Mouse (Mus musculus) gastrocnemius, adult 18-20 months (tissue): ENCODE data around the gene Usf1. TPM values are rescaled to one million over a fixed set of nuclear protein-coding genes. Genes with fewer than 3 reads are reported as not detected.

ENCODE experiments used
- DNase-seq: peaks from one replicate; pipeline ENCODE4 v3.0.0; 2021; ENCODE audit warnings: low spot score
- total RNA-seq, 2 experiments: library from RNA; stranded (reverse); gene quantifications; 2 replicates each; pipeline ENCODE4 v1.2.3; 2021

Gene Usf1
- total RNA-seq, 2 experiments from 2014 or later: 24.7 to 26.1 TPM

DNA sequence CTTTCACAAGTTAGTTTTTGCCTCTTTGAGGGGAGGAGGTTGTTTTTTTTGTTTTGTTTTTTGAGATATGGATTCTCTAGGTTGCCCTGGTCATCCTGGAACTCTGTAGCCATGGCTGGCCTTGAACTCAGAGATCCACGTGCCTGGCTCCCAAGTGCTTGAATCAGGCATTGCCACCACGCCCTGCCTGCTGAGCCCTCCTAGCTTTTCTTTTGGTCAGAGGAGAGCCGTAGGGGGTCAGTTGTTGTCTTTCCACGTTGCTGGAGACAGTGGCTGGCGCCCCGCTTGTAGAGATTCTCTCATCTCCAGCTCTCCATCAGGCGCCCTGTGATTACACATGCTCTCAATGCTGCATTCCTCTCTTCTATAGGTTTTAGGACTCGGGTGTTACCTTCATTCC is 2.5 kb downstream of the Usf1 start:
- DNase-seq: no peak

DNA sequence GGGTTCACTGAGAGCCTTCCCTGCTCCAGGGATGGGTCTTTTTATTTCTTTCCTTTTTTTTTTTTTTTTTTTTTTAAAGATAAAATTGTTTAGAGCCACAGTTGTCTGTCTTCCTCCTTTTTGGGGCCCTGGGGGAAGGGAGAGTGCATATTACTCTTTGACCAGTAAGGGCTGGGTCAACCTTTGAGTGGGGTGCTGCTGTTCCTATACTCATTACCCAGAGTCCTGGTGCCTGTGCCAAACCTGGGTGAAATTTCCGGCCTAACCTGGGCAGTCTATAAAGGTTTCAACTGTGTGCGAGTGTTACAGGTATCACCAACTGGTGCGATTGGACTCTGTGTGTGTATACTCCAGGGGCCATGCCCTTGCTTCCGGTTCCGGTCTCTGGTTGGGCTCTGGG is 7.5 kb downstream of the Usf1 start, which contains the start of gene Tstd1:
TSS of gene Tstd1 (plus strand) at position 213 of the 400 bp plus-strand sequence.
- no peak for DNase-seq

DNA sequence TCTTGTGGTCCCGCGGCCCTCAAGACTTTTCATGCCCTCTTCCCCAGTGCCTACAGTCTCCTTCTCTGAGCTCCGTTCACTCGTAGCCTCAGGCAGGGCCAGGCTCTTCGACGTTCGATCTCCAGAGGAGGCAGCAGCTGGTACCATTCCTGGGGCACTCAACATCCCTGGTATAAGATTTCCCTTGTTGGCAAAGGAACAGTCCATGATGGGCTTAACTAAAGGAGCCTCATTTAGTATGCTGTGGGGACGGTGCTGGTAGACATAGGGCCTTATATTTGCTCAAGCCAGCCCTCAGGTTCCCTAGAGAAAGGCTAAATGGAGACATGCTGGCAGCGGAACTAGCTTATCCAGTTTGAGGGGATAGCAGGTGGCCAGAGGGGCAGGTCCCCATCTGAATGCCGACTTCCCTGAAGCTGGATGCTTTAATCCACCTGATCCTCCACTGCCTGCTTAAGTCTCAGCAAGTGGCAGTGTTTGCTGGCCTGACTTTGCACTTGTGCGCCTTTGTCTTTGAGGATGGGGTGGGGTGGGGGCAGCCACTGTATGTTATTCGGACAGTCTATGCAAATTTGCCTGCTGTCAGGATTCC is 8.3 kb downstream of the Usf1 start:
- DNase-seq: no peak

DNA sequence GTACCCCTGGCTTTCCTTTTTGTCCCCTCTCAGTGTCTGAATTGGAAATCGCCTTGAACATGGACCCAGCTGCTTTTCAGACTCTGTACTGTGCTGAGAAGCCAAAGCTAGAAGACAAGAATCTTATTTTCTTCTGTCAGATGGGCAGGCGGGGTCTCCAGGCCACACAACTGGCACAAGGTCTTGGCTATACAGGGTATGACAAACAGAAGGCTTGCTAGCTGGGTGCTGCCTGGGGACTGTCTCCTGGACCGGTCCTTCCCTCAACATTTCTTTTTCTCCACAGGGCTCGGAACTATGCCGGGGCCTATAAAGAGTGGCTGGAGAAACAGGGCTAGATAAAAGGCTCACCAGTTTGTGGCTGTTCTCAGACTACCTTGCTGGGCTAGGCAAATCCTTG is 8.8 kb downstream of the Usf1 start:
- DNase-seq: no peak

DNA sequence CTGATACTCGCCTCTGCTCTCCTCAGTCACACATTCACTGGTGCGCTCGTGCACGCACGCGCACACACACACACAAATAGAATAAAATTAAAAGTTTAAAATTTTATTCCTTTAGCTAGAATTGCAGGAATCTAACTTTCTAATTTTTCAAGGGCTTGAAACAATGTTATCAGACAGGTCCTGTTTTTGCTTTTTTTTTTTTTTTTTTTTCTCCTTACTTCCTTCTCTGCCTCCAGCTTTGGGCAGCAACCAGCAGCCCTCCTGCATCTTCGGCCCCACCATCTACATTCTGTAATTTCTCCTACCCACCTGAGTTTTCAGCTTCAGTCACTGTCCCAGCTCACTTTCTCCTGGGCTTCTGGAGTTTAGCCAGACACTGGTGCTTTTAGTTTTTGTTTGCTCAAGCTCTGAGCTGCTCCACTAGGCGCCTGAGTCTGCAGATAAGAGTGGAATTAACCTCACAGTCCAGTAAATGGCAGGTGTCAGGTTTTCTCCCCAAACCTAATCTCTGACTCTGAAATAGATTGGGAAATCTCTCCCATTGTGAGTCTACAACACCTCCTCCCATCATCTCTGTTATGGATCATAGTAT is 11.5 kb downstream of the Usf1 start:
- no peak for DNase-seq

DNA sequence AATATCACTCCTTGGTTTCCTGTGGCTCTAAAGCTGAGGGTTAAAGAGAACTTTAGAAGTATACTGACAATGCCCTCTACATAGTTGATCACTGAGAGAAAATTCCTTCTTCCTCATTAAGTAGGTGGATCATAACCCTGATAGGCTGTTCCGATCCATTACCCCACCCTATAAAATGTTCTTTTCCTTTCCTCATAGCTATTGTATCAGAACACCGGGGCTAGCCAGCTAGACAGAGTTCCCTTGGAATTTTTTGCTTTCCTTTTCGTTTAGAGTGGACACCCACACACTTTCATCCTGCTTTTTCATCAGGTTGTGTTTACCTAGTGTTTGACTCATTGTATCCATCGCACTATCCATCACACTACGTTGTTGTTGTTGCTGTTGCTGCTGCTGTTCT is 13.5 kb downstream of the Usf1 start:
- DNase-seq: no peak

DNA sequence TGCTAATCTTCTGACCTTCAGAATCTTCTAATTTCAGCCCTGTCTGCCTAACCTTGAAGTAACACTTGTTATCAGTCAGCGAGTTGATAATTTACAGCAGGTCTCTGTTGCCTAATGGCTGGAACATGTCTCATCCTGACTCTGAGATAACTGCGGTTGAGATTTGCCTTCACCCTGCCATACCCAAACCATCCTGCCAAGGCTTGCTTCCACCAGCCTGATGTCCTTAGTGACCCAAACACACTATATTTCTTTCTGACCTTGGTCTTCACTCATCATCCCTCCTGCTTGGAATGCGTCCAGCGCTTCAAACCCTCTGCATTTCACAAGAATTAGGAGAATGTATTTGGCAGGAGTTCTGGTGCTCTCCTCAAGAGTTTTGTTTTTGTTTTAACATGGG is 14.0 kb downstream of the Usf1 start:
- no peak for DNase-seq

DNA sequence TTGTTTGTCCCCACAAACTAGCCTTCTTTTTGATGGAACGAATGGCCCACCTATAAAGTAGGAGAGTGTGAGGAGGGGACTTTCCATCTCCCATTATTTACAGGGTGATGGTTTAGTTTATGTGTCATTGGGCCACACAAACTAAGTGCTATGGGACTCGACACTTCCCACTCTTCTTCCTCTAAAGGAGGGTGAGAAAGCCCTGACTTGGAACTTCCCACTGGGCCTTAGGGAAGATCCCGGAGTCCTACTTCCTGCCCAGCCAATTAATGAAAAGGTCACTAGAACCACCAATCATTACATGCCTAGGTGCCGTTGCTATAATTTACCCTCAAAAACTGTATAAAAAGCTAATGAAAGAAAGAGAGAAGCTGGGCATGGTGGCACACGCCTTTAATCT is 21.0 kb downstream of the Usf1 start:
- DNase-seq: no peak

DNA sequence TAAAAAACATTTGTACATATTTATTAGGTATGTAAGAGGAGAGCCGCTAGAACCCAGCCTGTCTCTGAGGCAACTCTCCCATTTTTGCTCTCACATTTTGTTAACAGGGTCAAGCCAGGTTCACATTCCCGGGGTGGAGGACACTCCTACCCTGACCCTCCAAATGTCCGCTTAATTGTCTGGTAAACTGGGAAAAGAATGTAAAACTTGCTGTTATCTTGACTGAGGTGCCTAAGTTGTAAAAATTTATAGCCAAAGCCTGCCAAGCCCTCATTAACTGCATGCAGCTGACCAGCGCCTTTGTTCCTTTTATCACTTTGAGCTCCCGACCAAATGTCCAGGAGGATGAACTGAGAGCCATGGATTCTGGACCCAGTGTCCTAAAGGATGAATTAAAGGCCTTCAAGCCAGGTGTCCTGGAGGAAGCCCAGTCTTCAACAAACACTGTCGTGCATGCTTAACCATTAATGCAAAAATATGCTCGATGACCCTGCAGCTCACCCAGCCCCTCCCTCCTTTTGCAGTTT is 24.2 kb downstream of the Usf1 start:
- DNase-seq: no peak

DNA sequence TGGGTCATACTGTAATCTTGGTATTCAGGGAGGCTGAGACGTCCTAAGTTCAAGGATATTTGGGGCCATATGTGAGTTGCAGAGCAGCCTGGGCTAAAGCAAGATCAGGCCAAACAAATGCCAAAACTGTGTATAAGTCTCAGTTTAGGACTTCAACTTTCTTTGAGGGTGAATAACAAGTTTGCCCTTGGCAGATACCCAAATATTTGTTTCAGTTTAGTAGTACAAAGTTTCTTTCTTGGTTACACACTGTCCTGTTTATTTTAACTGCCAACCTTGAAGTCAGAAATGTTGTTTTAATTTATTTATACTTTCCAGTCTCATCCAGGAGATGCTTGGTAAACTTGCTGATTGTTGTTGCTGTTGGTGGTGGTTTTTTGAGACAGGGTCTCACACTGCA is 24.9 kb downstream of the Usf1 start:
- no peak for DNase-seq

DNA sequence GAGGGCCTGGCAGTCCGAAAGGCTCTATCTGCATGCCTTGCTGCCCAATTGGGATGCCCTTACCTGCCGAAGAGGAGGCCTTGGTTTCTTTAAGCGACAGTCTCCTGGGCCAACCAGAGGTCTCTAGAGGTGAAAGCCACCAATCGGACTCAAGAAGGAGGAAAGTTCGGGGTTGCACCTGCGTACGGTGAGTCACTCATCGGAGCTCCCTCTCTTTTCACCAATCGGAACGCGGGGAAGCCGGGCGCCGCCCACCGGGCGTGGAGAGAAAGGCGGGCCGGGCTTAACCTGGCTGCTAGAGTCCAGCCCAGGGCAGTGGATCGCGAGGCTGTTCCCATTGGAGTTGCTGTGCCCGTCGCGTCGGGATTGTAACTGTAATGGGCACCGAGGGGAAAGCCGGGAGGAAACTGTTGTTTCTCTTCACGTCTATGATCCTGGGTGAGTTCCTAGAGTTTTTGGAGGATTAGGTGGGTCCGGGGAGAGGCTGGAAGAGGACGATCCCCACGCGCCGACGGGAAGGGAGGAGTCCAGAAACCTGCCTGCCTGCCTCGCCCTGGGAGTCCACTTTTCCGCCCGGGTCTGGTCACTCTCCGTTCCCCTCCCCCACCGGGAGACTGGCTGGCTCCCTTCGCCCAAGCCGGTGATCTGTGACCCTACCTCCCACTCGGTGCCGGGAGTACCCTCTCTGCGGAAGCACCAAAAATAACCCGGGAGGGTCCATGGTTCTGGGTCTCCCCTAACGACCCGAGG is 26.3 kb downstream of the Usf1 start, which contains the start of gene F11r:
TSS of gene F11r (plus strand) at position 272 of the 750 bp plus-strand sequence.
- peak; percentile 30 for DNase-seq

DNA sequence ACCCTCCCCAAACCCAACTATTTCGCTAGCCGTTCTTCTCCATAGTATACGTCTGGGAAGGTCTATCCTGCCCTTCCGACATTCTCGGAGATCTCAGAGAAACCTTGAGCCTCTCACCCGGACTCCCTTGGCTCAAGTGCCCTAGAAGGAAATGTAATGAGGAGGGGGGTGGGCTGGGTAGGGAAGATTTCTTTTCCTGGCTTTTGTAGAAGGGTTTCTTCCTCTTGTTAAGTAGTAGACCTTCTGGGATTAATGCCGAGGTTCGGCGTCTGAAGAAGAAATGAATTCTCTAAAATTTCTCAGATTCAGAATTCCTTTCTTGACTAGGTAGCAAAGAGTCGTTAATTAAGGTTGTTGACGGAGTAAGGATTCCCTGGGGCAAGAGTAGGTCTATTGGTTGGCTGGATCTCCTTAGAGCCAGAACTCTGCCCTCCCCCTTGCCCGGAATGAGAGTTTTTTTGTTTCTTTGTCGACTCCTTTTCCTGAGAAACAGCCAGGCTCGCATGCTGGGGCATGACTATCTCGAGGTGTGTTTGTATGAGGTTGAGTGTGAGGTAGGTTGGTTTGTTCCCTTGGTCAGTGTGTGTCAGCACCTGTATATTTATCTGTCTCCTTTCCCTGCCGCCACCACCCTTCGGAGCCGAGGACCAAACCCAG is 27.0 kb downstream of the Usf1 start:
- no peak for DNase-seq

DNA sequence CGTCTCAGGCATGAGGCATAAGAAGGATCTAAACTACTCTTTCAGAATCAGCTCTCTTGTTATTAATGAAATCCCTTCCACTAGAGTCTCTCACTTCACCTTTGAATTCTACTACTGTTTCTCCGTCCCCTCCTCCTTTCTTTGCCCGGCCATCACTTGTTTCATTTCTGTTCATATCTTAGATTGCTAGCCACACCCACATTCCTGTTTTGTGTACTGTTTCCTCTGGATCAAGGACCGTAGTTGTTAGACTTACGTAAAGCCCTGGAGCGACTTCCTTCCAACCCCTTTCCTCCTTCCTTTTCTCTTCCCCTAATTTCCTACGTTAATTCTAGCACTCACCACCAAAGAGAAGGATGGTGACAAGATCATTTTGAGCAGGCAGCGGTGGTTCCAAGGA is 28.0 kb downstream of the Usf1 start:
- no peak for DNase-seq

DNA sequence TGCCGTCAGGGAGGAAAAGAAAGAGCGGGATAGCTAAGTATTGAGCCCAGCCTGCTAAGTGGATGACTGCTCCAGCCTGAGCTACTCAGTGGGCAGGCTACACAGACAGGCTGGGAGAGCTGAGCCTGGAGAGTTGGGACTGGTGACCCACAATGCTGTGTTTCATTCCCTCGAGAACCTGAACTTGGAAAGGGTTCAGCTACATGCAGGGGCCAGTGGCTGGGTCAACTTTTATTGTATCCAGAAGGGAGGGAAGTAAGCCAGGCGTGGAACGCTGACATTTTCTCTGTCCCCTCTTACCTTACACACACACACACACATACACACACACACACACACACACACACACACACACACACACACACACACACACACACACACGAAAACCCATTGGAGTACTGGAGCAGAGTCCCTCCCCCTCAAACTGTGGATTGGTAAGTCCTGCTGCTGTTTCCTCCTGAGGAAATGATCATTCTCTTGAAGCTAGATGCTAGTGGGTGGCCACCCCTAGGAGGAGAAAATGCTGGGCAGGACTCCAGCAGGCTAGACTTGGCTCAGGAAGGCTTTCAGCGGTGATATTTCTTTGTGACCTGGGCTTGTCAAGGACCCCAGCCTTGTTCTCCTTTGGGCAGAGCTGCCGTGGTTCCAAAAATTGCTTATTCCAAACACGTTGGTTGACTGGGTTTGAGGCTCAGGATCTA is 29.1 kb downstream of the Usf1 start:
- DNase-seq: peak; percentile 25

DNA sequence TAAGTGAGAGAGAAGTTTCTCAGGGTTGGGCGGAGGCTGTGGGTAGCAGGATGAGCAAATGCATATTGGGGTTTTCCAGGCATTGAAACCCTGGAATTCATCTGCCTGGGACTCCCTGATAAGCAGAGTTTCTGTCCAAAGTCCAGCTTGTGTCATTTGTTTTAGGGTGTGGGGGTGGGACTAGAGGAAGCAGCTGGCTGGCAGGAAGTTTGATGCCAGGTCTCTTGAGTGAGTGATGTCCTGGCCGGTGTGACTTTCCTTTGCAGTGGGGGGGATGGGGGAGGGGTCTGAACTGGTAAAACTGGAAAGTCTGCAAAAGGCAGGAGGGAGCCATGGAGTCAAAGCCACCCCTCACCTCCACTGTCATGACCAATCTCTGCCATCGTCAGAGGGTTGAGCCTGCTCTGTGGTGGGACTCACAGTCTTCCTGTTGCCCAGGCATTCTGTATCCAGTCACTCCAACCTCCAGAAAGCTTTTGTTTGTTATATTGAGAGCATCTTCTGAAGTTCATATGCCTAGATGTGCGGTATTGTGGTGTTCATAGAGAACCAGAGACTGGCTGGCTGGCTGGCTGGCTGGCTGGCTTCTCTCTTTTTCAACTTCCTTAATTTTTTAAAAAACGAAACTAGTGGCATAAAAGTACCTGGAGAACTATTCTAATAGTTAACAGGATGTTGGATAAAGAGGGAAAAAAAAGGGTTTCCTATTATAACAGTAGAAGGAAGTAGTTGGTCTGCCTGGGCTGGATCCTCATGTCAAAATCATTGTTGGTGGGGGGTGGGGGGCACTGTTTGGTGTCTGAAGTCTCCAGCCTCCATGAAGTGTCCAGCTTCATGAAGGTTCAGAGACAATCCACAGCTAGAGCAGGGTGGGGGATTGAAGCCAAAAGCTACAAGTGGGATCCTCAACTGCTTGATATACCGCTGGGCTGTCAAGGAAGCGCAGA is 30.6 kb downstream of the Usf1 start:
- DNase-seq: no peak

DNA sequence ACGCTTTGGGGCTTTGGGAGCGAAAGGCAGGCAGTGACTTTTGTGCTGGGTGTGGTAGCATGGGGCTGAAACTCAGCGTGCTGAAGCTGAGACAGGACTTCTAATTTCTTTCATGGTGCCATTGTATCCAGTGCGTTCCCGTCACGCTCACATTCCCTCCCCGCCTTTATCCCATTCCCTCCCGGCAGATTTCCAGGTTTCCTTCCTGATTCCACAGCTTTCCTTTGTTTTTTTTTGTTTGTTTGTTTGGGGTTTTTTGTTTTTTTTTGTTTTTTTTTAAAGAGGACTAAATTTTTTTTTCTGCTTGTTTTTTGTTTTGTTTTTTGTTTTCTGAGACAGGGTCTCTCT is 31.3 kb downstream of the Usf1 start:
- no peak for DNase-seq

DNA sequence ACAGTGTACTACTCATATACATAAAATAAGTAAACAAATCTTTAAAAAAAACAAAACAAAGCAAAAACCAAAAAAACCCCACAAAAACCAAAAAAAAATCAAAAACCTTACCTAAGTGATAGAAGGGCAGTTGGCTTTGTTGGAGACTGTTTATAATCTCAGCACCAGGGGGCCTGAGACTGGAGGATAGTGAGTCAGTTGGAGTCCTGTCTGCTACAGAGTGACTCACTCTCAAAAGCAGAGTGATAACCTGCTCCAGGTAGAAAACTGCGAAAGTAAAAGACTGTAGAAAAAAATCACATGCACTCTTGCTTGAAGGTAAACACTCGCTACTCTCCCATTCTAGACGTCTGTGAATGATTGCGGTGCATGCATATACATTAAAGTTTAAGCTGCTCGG is 33.9 kb downstream of the Usf1 start:
- no peak for DNase-seq

DNA sequence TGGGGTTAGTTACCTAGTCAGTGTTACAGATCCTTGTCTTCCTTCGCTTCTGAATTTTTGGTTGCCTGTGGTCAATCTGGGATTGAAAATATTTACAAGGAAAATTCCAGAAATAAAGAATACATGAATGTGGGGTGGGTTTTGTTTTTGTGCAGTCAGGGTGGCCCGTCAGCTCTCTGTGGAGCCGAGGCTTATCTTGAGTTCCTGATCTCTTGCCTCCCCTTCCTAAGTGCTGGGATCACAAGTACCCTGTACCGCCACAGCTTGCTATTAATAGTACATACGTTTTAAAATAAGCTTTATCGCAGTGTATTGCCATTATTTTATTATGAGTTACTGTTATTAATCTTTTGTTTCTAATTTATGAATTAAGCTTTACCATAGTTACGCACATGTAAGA is 35.7 kb downstream of the Usf1 start:
- DNase-seq: no peak

DNA sequence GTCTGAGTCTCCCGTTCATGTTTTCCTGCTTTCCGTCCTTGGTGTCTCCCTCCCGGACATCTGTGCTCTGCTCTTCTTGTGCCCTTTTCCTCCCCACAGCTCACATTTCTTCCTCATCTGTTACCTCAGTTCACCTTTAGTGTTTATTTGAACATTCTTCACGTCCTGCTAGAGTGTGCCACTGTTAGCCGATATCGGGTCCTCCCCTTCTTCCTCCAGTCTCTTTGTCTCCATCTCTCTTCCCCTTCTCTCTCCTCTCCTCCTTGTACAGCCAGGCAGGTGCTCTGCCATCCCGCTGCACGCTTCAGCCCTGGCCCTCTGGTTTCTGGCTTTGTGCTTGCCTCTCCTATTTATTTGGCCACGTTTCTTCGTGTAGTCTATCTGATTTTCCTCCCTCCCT is 36.6 kb downstream of the Usf1 start:
- DNase-seq: no peak

DNA sequence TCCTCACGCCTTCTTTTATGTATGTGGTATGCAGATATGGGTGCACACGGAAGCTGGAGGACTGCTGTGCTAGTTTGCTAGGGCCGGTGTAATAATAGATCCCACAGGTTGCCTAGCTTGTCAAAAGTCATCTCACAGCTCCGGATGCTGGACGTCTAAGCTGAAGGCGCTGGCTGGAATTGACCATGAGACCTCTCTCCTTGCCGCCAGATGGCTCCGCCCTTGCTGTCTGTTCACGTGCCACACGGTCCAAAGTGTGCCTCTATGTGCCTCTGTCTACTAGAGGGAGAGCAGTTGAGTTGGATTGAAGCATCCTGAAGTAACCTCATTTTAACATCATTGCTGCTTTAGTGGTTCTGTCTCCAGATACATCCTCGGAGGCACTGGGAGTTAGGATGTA is 38.9 kb downstream of the Usf1 start:
- DNase-seq: no peak

DNA sequence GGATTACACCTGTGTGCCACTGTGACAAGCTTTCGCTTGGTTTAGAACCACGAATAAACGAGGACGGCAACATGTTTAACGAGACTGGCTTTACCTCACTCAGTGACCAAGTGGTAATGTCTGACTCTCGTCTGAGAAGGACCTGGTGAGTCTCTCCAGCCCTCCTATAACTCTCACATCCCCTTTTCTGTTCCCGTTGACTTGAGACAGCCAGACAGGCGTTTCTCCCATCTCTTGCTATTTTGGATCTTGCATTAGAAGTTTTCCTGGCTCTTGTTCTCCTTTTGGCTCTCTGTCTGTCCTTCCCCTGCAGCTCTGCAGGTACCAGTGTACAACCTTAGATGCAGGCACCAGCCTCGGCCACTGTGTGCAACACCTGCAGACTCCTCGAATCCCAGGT is 39.9 kb downstream of the Usf1 start:
- DNase-seq: no peak
